Mouse (Mus musculus): ENCODE results near the gene Olfr843.

The Olfr843 gene

GRCm38 (mm10) chr9:19251887-19252286 is at the start of gene Olfr843:
Gene Olfr843 (minus strand): TSS chr9:19251987.
- DNase-seq (ENCODE audit: low spot score), result no peak

Data from retina, embryonic 14.5 days (tissue).